Mouse (Mus musculus) heart, embryonic 16.5 days (tissue): ENCODE data around the gene Dclk1. TPM values are rescaled to one million over a fixed set of nuclear protein-coding genes. Genes with fewer than 3 reads are reported as not detected.

Source experiments
- ATAC-seq: fragments of 200-750 bp; cut with Nextera tagmentation; replicated peaks from 2 replicates; pipeline ENCODE4 v1.8.0; 2017; ENCODE audit warnings: moderate number of reproducible peaks; ENCODE audit not compliant: insufficient read depth, low FRiP score; ENCODE audit errors: extremely low read depth
- H3K27ac ChIP-seq: fragments of 300-500 bp; sonication (generic); 2 replicates; pipeline ENCODE4 v1.5.1; 2014; ENCODE audit warnings: mild to moderate bottlenecking, low read length, control low read depth, moderate library complexity
- H3K27me3 ChIP-seq: fragments of 300-500 bp; sonication (generic); 2 replicates; pipeline ENCODE4 v1.6.1; 2014; ENCODE audit warnings: low read length, mixed read lengths; ENCODE audit not compliant: control insufficient read depth, insufficient read depth
- H3K36me3 ChIP-seq: fragments of 300-500 bp; sonication (generic); 2 replicates; pipeline ENCODE4 v1.6.1; 2014; ENCODE audit not compliant: control insufficient read depth, insufficient read depth
- H3K4me1 ChIP-seq: fragments of 300-500 bp; sonication (generic); 2 replicates; pipeline ENCODE4 v1.6.1; 2014; ENCODE audit warnings: low read length, mixed read lengths; ENCODE audit not compliant: control insufficient read depth, insufficient read depth
- H3K4me2 ChIP-seq: fragments of 300-500 bp; sonication (generic); 2 replicates; pipeline ENCODE4 v1.6.1; 2014; ENCODE audit warnings: low read depth, mild to moderate bottlenecking, control low read depth, low read length
- H3K4me3 ChIP-seq: fragments of 300-500 bp; sonication (generic); 2 replicates; pipeline ENCODE4 v1.5.1; 2014; ENCODE audit warnings: mild to moderate bottlenecking, control low read depth, low read length
- H3K9ac ChIP-seq: fragments of 300-500 bp; sonication (generic); 2 replicates; pipeline ENCODE4 v1.6.1; 2014; ENCODE audit warnings: low read length, control low read depth
- H3K9me3 ChIP-seq: fragments of 300-500 bp; sonication (generic); replicated peaks from 2 replicates; pipeline ENCODE4 v1.6.1; 2016; ENCODE audit warnings: low read length; ENCODE audit not compliant: control insufficient read depth
- WGBS: fragments of 180-500 bp; shearing (Covaris S2); extraction: QIAGEN DNeasy Blood & Tissue Kit; methylation state at CpG from one replicate; pipeline ENCODE4 v1.1.7; 2014; 5-methylcytosine and 5-hydroxymethylcytosine counted together
- polyA plus RNA-seq: library from polyadenylated mRNA; unstranded; fragments of >200 nt; fragmentation: Nextera tagmentation; extraction: Ambion mirVana; gene quantifications from 2 replicates; pipeline ENCODE4 v1.2.1, GENCODE M21; 2015

Gene Dclk1
- polyA plus RNA-seq, 1 experiment from 2014 or later = 5.4 TPM

DNA sequence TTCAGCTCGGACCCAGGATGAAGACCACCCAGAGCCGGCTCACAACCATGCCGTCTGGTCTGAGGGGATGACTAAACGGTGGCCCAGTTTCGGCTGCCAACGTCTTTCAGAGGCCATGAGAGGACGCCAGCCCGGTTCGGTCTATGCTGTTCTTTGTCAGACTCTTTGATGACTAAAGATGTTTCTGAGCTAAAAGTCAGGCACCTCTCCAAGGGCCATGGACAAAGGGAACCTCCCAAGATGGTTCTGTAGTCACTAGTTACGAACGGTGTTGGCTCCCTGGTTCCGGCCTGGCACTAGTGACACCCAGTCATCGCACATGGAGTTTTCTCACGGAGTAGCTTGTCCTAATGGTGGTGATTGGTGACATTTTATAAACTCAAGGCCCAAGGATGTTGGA is 110.4 kb downstream of the Dclk1 start:
- H3K27me3 ChIP-seq = no peaks in the 10 kb centered on the region
- no peaks in the 10 kb centered on the region for H3K36me3 ChIP-seq
- H3K9me3 ChIP-seq = no peaks in the 10 kb centered on the region
- no peak overlapping the region for H3K4me2 ChIP-seq
- WGBS = 82% methylated on average over 14 of the region's 14 CpGs
- no peak for ATAC-seq
- no peaks in the 10 kb centered on the region for H3K4me1 ChIP-seq
- no peak overlapping the region for H3K4me3 ChIP-seq
- H3K9ac ChIP-seq = no peak overlapping the region
- no peak overlapping the region for H3K27ac ChIP-seq

DNA sequence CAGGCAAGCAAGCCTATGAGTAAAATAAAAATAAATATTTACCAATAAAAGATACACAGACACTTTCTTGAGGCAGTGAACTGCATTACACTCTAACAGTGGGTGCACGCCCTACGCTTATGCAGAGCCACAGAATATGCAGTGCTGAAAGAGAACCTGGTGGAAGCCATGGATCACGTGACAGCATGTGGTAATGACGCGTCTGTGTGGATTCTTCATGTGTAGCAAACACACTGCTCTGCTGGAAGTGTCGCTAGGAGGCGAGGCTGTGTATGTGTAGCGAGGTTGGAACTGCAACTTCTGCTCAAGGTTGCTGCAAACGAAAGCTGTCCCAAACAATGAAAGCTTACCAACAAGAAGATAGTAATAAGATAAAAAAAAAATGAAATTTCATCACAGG is 111.0 kb downstream of the Dclk1 start:
- WGBS = 80% methylated on average over 9 of the region's 9 CpGs
- no peak for ATAC-seq

DNA sequence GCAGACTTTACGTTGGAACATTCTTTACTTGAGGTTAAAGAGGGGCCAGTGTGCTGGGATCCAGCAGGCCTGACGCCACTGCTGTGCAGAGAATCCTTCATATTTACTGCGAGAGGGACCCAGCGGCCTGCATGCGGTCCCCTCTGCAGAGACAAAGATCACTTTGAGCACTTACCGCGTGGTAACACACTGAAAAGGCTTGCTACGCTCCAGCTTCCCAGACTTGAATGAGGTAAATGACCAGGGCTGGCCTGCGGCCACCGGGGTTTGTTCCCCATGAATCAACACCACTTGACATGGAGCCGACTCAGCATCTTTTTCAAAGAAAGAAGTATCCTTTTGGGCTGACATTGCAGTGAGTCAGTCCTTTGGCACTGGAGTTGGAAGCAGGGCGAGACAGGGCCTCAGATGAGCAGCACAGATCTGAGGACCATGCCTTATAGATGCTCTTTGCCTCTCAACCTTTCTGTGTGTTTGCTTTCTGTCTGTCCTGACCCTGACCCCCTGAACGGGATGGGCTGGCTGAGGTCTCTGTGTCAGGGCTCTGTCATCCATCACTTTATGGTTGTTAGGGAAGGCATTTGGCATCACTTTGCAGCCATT is 111.8 kb downstream of the Dclk1 start:
- no peak overlapping the region for H3K27ac ChIP-seq
- H3K27me3 ChIP-seq = no peaks in the 10 kb centered on the region
- 68% methylated on average over 13 of the region's 13 CpGs for WGBS
- H3K4me1 ChIP-seq = peaks cover 3% of the 10 kb centered on the region
- no peak overlapping the region for H3K4me2 ChIP-seq
- no peak for ATAC-seq
- no peak overlapping the region for H3K4me3 ChIP-seq
- H3K9ac ChIP-seq = no peak overlapping the region
- no peaks in the 10 kb centered on the region for H3K9me3 ChIP-seq
- no peaks in the 10 kb centered on the region for H3K36me3 ChIP-seq

More for the DNA sequence above, 111.0 kb downstream of the Dclk1 start:
- H3K27me3 ChIP-seq = no peaks in the 10 kb centered on the region
- no peaks in the 10 kb centered on the region for H3K36me3 ChIP-seq
- H3K4me1 ChIP-seq = no peaks in the 10 kb centered on the region
- H3K9me3 ChIP-seq = no peaks in the 10 kb centered on the region
- no peak overlapping the region for H3K27ac ChIP-seq
- no peak overlapping the region for H3K9ac ChIP-seq
- H3K4me2 ChIP-seq = no peak overlapping the region
- H3K4me3 ChIP-seq = no peak overlapping the region

DNA sequence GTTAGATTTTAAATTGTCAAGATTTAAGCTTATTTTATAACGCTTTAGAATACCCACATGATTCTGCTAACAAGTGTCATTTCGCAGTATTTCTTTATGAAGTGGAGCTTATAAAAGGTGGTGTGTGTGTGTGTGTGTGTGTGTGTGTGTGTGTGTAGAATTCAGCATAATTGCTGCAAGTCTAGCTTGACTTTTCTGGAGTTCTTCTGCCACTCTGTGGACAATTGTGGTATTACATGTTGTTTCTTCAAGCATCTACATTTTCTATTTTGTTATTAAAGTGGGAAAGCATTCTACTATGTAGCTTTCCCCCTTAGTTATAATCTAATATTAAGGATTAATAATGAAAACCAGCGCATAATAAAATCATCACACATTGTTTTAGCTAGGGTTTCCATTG is 112.6 kb downstream of the Dclk1 start:
- Histone ChIP-seq H3K27me3 (no peaks in the 10 kb centered on the region), H3K4me3 (no peak overlapping the region), H3K4me2 (no peak overlapping the region), H3K27ac (no peak overlapping the region), H3K36me3 (no peaks in the 10 kb centered on the region), H3K9me3 (no peaks in the 10 kb centered on the region), H3K4me1 (peaks cover 3% of the 10 kb centered on the region), H3K9ac (no peak overlapping the region)
- WGBS = 15% methylated on average over 3 of the region's 3 CpGs
- ATAC-seq = no peak

DNA sequence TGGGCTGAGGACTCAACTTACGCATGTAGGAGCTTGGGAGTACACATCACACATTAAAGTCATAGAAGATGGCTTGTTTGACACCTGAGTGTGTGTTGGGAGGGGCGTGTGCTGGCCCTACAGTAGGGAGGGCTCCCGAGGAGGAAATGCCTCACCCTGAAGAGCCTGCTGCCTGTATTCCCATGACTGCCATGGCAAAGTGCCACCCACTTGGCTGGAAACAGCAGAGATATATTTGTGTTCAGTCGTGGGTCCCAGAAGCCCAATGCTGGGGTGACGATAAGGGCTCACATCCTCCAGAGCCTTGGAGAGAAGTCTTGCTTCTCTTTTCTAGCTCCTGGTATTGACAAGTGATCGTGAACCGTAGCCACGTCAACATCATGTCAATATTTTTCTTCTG is 116.3 kb downstream of the Dclk1 start:
- Histone ChIP-seq H3K36me3 (no peaks in the 10 kb centered on the region), H3K27me3 (no peaks in the 10 kb centered on the region), H3K9ac (no peak overlapping the region), H3K4me1 (peaks cover 3% of the 10 kb centered on the region), H3K27ac (no peak overlapping the region), H3K9me3 (no peaks in the 10 kb centered on the region), H3K4me3 (no peak overlapping the region), H3K4me2 (no peak overlapping the region)
- peak; percentile 49; the same call in 1 of the 2 replicates for ATAC-seq
- 65% methylated on average over 8 of the region's 8 CpGs for WGBS

DNA sequence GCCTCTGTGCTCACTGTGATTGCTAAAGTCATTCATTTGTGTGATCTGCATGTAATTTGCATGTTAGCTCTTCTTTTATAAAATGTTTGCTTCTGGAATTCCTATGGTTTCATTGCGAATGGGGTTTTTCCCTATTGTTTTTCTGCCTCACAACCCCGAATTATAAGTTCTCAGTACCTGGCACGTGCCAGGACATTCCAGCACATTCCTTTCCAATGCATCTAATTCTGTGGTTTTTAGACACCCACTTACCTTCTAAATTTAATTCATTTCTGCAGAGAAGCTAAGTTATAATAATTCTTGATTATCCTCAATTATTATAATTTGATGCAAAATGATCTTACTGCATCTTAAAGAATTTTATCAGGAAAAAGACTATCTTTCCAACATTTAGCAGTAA is 118.7 kb downstream of the Dclk1 start:
- H3K4me1 ChIP-seq = peaks cover 3% of the 10 kb centered on the region
- H3K36me3 ChIP-seq = no peaks in the 10 kb centered on the region
- H3K9ac ChIP-seq = no peak overlapping the region
- WGBS = 86% methylated on average over 3 of the region's 3 CpGs
- no peak overlapping the region for H3K4me3 ChIP-seq
- no peaks in the 10 kb centered on the region for H3K27me3 ChIP-seq
- no peaks in the 10 kb centered on the region for H3K9me3 ChIP-seq
- H3K4me2 ChIP-seq = no peak overlapping the region
- ATAC-seq = no peak
- no peak overlapping the region for H3K27ac ChIP-seq

DNA sequence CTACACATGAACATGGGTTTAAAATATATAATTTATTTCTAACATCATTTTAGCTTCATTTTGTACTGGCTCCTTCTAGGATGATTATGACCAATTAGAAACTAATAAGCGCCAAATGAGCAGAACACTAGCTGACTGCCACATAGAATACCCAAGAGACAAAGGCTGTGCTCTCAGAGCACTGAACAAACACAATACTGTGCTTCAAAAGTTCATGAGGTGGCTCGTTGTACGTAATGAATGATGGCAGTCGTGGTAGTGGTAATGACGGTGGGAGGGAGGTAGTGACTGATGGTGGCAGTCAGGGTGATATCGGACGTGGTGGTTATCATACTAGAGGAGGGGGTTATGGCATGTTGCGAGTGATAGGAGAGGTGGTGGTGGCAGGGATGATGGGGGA is 125.0 kb downstream of the Dclk1 start:
- WGBS = 89% methylated on average over 8 of the region's 8 CpGs
- no peak for ATAC-seq

DNA sequence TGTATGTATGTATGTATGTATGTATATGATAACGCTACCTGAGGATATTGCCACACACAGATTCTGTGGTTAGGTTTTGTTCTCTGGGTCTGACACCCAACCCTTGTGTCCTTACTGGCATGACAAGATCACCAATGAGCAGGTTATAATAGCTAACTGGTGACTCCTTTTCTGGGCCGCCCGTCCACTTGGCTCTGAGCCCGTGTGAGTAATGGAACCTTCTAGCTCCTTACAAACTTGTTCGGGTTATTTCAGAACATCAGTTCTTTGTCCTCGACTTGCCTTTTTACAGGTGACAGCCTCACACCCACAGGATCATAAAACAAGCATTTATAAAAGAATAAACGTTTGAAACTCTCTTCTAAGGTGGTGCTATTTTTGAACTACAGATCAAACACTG is 127.0 kb downstream of the Dclk1 start:
- Histone ChIP-seq H3K4me1 (peaks cover 4% of the 10 kb centered on the region; the same call in 1 of the 2 replicates), H3K9me3 (no peaks in the 10 kb centered on the region), H3K27me3 (no peaks in the 10 kb centered on the region), H3K36me3 (no peaks in the 10 kb centered on the region), H3K4me2 (no peak overlapping the region), H3K9ac (no peak overlapping the region), H3K4me3 (no peak overlapping the region), H3K27ac (no peak overlapping the region)
- WGBS = 51% methylated on average over 7 of the region's 7 CpGs
- ATAC-seq = no peak

More for the DNA sequence above, 125.0 kb downstream of the Dclk1 start:
- no peak overlapping the region for H3K4me2 ChIP-seq
- no peaks in the 10 kb centered on the region for H3K36me3 ChIP-seq
- no peak overlapping the region for H3K9ac ChIP-seq
- no peaks in the 10 kb centered on the region for H3K27me3 ChIP-seq
- peaks cover 3% of the 10 kb centered on the region; the same call in 1 of the 2 replicates for H3K4me1 ChIP-seq
- H3K4me3 ChIP-seq = no peak overlapping the region
- H3K27ac ChIP-seq = no peak overlapping the region
- no peaks in the 10 kb centered on the region for H3K9me3 ChIP-seq

DNA sequence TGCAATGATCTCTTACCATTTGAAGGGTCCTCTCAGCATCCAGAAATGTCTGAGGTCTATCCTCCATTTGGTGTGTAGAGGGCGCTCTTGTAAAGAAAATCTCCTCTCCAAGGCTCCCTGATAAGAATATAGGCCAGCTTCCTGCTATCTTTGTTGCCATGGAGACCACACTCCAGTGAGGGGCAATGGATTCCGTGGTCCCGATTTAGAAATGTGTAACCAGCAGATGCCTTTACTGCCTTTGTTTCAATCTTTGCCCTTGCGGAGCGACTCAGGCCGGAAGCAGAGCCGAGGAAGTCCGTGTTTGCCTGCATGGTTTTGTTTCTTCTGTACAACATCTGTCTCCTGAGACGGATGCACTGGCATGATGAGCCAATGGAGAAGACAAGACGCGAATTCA is 131.5 kb downstream of the Dclk1 start:
- peak overlapping the region; percentile 83 for H3K27ac ChIP-seq
- no peaks in the 10 kb centered on the region for H3K27me3 ChIP-seq
- peak; percentile 92 for ATAC-seq
- peak overlapping the region; percentile 48 for H3K4me3 ChIP-seq
- H3K9me3 ChIP-seq = no peaks in the 10 kb centered on the region
- peak overlapping the region; percentile 68 for H3K4me2 ChIP-seq
- H3K9ac ChIP-seq = peak overlapping the region; percentile 69
- no peaks in the 10 kb centered on the region for H3K36me3 ChIP-seq
- WGBS = 3% methylated on average over 11 of the region's 11 CpGs
- H3K4me1 ChIP-seq = peaks cover 6% of the 10 kb centered on the region; the same call in 1 of the 2 replicates
